Mouse (Mus musculus): Measurements from ENCODE around the gene Nek9. TPM values are rescaled to one million over a fixed set of nuclear protein-coding genes. Genes with fewer than 3 reads are reported as not detected.
A peak's percentile ranks its signal among the peaks of the same experiment; 100 is the strongest.

The Nek9 gene
- polyA plus RNA-seq (2012; rRNA removed) = 31.6 and 33.8 TPM in 2 replicates

DNA sequence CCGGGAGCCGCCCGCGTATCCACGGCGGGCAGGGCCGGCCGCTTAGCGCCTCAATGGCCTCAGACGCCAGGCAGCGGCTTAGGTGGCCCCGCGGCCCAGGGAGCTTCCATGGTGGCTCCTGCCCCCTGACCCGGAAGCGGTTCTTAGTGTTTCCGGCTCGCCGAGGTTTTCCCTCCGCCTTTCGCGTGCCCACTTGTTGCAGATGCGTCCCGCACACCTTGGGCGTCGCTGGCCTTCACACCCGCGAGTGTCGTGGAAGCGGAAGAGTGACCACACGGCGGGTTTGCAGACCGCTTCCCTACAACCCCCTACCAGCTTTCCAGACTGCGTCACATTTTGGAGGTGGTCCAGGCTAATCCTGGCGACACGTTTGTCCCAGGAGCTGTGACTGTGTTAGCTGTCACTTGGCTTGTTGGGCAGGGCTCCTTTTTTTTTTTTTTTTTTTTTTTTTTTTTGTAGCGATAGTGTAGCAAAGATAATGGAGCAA lies at the start of gene Nek9:
Gene Nek9 (minus strand): TSS at position 120 of the 487 bp plus-strand sequence.
- TF ChIP-seq CTCF (IDR thresholded peaks at IDR 0.05; ENCODE audit: borderline replicate concordance, extremely low read depth, insufficient read depth, insufficient read length) (no peak), POLR2A (IDR thresholded peaks at IDR 0.05; ENCODE audit: borderline replicate concordance, extremely low read depth, insufficient read depth, insufficient read length, poor library complexity, severe bottlenecking) (peak; percentile 83)
- peak; percentile 96 for DNase-seq (ENCODE audit: low read depth)

- no peak for TF ChIP-seq CTCF (IDR thresholded peaks at IDR 0.05; ENCODE audit: borderline replicate concordance, extremely low read depth, insufficient read depth, insufficient read length)
Observed at GRCm38 (mm10) chr12:85385995-85386375, 46.8 kb upstream of the Nek9 start.

DNA sequence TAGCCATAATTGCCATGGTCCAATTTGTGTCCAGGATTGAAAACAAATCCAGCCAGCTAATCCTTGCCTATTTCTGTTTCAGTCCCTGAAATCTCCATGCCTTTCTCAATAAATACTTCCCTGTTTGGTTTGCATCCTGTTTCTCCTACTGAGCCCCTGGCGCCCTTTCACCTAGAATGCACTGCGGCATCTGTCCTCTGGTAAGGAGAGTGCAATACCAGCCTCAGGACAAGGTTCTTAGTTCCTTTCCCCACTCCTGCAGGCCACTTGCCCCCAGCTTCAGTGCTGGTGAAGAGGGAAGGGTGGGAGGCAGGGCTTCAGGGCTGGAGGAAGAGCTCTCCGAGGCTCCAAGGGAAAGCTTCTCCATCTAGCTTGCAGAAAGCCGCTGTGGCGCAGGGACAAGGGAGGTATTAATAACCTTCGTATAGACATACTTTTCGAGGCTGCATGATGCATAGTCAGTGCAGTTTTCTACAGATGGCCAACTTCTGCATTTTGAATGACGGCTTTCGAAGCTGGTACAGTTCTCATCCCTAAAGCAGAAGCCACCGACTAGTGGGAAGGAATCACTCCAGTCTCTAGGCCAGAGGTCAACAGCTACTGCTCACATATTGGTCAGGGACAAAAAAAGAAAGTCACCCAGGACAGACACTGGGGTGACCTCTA lies 46.3 kb upstream of the Nek9 start:
- TF ChIP-seq POLR2A (IDR thresholded peaks at IDR 0.05; ENCODE audit: borderline replicate concordance, extremely low read depth, insufficient read depth, insufficient read length, poor library complexity, severe bottlenecking) (no peak), CTCF (IDR thresholded peaks at IDR 0.05; ENCODE audit: borderline replicate concordance, extremely low read depth, insufficient read depth, insufficient read length) (no peak)
- no peak for DNase-seq (ENCODE audit: low read depth)

More at GRCm38 (mm10) chr12:85385995-85386375, 46.8 kb upstream of the Nek9 start:
- DNase-seq (ENCODE audit: low read depth) = no peak

- no peak for DNase-seq (ENCODE audit: low read depth)
- no peak for TF ChIP-seq POLR2A (IDR thresholded peaks at IDR 0.05; ENCODE audit: borderline replicate concordance, extremely low read depth, insufficient read depth, insufficient read length, poor library complexity, severe bottlenecking)
- no peak for TF ChIP-seq CTCF (IDR thresholded peaks at IDR 0.05; ENCODE audit: borderline replicate concordance, extremely low read depth, insufficient read depth, insufficient read length)
Observed at GRCm38 (mm10) chr12:85382761-85383680, 43.9 kb upstream of the Nek9 start.

GRCm38 (mm10) chr12:85381570-85381969 lies 42.4 kb upstream of the Nek9 start:
- TF ChIP-seq POLR2A (IDR thresholded peaks at IDR 0.05; ENCODE audit: borderline replicate concordance, extremely low read depth, insufficient read depth, insufficient read length, poor library complexity, severe bottlenecking) = no peak
- no peak for TF ChIP-seq CTCF (IDR thresholded peaks at IDR 0.05; ENCODE audit: borderline replicate concordance, extremely low read depth, insufficient read depth, insufficient read length)
- DNase-seq (ENCODE audit: low read depth) = no peak

DNA sequence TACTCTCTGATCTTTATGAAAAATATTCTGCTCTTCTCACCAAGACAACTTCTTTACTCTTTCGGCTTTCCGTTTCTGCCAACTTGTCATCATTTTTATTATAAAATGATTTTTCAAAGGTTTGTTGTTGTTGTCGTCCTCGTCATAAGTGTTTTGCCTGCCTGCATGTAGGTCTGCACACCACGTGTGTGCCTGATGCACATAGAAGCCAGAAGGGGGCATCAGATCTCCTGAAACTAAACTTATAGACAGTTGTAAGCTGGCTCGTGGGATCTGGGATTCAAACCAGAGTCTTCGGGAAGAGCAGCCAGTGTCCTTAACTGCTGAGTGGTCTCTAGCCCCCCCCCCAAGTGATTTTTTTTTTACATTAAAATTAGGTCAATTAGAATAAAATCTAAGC lies 41.8 kb upstream of the Nek9 start:
- DNase-seq (ENCODE audit: low read depth) = no peak
- no peak for TF ChIP-seq CTCF (IDR thresholded peaks at IDR 0.05; ENCODE audit: borderline replicate concordance, extremely low read depth, insufficient read depth, insufficient read length)
- TF ChIP-seq POLR2A (IDR thresholded peaks at IDR 0.05; ENCODE audit: borderline replicate concordance, extremely low read depth, insufficient read depth, insufficient read length, poor library complexity, severe bottlenecking) = no peak

- no peak for DNase-seq (ENCODE audit: low read depth)
- TF ChIP-seq CTCF (IDR thresholded peaks at IDR 0.05; ENCODE audit: borderline replicate concordance, extremely low read depth, insufficient read depth, insufficient read length) (no peak), POLR2A (IDR thresholded peaks at IDR 0.05; ENCODE audit: borderline replicate concordance, extremely low read depth, insufficient read depth, insufficient read length, poor library complexity, severe bottlenecking) (no peak)
Observed at GRCm38 (mm10) chr12:85380308-85380707, 41.1 kb upstream of the Nek9 start.

DNA sequence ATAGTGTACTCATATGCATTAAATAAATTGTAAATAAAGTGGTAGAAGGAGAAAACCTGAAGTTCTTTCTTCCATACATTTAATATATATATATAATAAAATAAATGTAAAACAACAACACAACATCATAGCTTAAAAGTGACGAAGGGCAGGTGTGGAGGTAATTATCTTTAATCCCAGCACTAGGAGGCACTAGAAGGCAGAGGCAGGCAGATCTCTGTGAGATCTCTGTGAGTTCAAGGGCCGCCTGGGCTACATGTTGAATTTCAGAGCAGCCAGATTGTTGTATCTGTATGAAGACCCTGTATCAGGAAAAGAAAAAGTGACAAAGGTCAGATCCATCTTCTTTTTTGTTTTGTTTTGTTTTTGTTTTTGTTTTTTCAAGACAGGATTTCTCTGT lies 39.1 kb upstream of the Nek9 start:
- no peak for DNase-seq (ENCODE audit: low read depth)
- TF ChIP-seq CTCF (IDR thresholded peaks at IDR 0.05; ENCODE audit: borderline replicate concordance, extremely low read depth, insufficient read depth, insufficient read length) = no peak
- TF ChIP-seq POLR2A (IDR thresholded peaks at IDR 0.05; ENCODE audit: borderline replicate concordance, extremely low read depth, insufficient read depth, insufficient read length, poor library complexity, severe bottlenecking) = no peak

DNA sequence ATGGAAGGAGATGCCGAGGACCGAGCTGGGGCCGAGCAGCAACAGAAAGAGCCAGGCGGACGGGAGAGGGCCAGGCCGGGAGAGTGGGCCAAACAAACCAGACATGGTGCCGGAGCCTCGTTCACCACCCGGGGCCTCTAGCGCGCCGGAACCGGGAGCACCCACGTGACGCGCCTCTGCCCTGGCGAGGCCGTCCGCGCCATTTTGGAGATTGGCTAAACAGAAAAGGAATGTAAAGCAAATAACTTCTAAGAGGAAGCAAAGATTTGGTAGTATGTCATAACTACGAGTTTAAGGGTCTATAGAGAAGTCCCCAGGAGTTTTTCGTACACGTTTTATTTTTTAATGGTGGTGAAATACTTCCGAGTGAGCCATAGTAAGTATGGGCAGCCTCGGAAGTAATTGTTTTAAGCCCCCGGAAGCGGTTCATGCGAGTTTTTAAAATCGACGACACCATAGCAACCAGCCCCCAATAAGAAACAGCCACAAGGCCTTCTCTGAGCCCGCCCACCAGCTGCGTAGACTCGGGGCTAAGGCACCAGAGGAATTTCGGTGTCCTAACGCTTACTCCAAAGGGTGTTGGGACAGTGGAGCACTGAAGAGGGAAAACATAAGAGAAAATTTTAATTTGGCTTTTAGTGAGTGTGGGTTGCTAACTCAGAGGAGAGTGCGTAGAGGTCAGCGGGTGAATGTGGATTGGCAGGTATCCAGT lies 35.6 kb upstream of the Nek9 start, which contains the start of gene Tmed10:
Gene Tmed10 (minus strand): TSS at position 287 of the 712 bp plus-strand sequence.
- TF ChIP-seq CTCF (IDR thresholded peaks at IDR 0.05; ENCODE audit: borderline replicate concordance, extremely low read depth, insufficient read depth, insufficient read length) (no peak), POLR2A (IDR thresholded peaks at IDR 0.05; ENCODE audit: borderline replicate concordance, extremely low read depth, insufficient read depth, insufficient read length, poor library complexity, severe bottlenecking) (peak; percentile 46; the same call in 1 of the 2 replicates)
- peak; percentile 98 for DNase-seq (ENCODE audit: low read depth)

- TF ChIP-seq CTCF (IDR thresholded peaks at IDR 0.05; ENCODE audit: borderline replicate concordance, extremely low read depth, insufficient read depth, insufficient read length) (no peak), POLR2A (IDR thresholded peaks at IDR 0.05; ENCODE audit: borderline replicate concordance, extremely low read depth, insufficient read depth, insufficient read length, poor library complexity, severe bottlenecking) (no peak)
- peak; percentile 53 for DNase-seq (ENCODE audit: low read depth)
Observed at GRCm38 (mm10) chr12:85373591-85374560, 34.7 kb upstream of the Nek9 start.

Data from brain, embryonic 14.5 days (tissue).